Mouse (Mus musculus) testis, adult 10 weeks (tissue): ENCODE data around the gene Fdps. TPM values are rescaled to one million over a fixed set of nuclear protein-coding genes. Genes with fewer than 3 reads are reported as not detected.

Experiments used
- polyA plus RNA-seq: library from polyadenylated mRNA; stranded (reverse); fragments of 350-450 nt; fragmentation: Illumina TruSeq; extraction: RNeasy Lipid Tissue Mini Kit (QIAGEN cat#74804); gene quantifications from one replicate; pipeline ENCODE4 v1.2.3, GENCODE M21; 2014; ENCODE audit warnings: low read depth, low replicate concordance

Gene Fdps
- polyA plus RNA-seq: 22.2 TPM

DNA sequence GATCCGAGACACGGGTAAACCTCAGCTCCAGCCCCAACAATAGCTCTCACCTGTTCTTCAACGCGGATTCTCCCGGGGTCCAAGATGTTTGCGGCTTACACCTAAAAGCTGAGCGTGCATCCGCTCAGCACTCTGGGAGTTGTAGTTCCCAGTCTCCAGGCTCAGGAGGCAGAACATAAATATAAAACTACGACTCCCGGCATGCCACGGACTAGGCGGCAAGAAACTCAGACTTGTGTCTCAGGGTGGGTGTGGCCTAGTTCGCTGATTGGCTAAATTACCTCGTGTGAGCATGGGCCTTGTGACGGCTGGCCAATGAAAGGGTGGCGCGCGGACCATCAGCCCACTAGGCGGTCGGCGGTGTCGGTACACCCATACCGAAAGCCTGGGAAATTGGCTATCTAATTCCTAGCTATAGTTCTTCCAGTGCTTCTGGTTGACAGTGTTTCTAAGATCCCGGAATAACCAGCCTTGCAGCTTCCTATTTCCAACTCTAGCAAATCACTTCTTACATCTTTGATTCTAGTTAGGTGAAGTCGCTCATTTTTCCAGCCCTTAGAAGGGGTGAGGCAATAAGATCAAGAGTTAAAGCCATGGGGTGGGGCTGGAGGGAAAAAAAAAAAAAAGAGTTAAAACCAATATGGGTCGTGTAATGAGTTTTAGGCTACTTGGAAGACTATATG lies at the start of gene Fdps:
Fdps (minus strand) TSS at position 148 of the 683 bp plus-strand sequence.

DNA sequence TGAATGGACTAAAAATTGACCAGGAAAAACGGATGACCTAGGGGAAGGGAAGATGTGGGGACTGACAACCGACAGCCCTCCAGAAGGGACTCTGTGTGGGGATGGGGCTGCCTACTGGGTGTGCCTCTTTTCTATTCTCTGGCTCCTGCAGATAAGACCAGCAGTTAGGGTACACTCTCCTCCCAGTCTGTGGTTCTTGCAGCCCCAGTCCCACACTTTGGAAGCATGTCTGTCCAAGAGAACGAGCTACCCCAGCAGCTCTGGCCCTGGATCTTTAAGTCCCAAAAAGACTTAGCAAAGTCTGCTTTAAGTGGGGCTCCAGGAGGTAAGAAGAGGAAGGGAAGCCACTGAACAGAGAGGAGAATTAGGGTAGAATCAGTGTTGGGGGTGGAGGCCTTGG lies 34.2 kb upstream of the Fdps start, which contains the start of gene Pklr:
Pklr (plus strand) TSS at position 185 of the 400 bp plus-strand sequence.

DNA sequence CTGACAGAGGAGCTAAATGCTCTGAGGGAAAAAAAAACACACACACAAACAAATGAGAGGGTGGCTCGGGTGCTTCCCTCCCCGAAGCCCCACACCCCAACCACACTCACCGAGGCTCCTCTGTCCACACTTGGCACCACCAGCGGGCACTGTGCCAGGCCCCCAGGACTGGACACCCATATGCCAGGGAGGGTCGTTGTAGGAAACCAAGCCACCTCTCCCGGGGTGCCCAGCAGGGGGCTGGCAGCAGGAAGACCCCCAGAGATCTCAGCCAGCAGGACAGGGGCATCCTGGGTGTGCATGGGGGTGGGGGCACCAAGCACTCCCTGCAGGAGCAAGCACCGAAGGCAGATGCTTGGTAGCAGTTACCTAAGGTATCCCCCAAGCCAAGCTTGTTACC lies 948 bp downstream of the Fdps start, which contains the start of gene Gm43738:
Gm43738 (minus strand) TSS at position 289 of the 400 bp plus-strand sequence.

DNA sequence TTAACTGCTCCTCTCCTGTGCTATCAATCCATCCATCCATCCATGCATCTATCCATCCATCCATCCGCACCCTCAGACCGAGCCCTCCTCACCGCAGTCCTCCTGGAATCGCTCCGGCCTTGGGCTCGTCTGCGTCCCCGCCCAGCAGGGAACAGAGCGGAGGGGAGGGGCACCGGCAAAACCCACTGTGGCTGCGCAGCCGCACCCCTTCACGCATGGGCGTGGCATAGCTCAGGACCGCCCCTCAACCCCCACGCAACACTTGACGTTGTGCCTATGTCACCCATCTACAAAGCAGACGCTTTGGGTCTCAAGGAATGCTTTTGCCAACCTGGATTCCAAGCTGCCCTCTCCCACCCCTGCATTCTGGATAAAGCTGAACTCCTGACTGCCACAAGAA lies 8.6 kb downstream of the Fdps start, which contains the start of gene Rusc1:
Rusc1 (minus strand) TSS at position 137 of the 400 bp plus-strand sequence.

Other genes starting within 250 kb of the Fdps start
- 10.2 TPM for gene Msto1, start 188.0 kb downstream of the Fdps start, polyA plus RNA-seq
- 25.0 TPM for gene Ash1l, start 151.3 kb downstream of the Fdps start, polyA plus RNA-seq
- gene Dap3, start 150.8 kb downstream of the Fdps start, polyA plus RNA-seq: 278 TPM
- 0.76 TPM for gene Rusc1, start 8.6 kb downstream of the Fdps start, polyA plus RNA-seq
- not detected for gene Gm43738, start 860 bp downstream of the Fdps start, polyA plus RNA-seq
- not detected for gene Pklr, start 34.2 kb upstream of the Fdps start, polyA plus RNA-seq
- gene Hcn3, start 58.2 kb upstream of the Fdps start, polyA plus RNA-seq: 0.08 TPM
- gene Clk2, start 62.8 kb upstream of the Fdps start, polyA plus RNA-seq: 13.5 TPM
- 8.3 TPM for gene Scamp3, start 75.5 kb upstream of the Fdps start, polyA plus RNA-seq
- gene Fam189b, start 81.2 kb upstream of the Fdps start, polyA plus RNA-seq: not detected
- 4.8 TPM for gene Gba, start 101.0 kb upstream of the Fdps start, polyA plus RNA-seq
- gene Thbs3, start 113.2 kb upstream of the Fdps start, polyA plus RNA-seq: 3.4 TPM
- gene Mtx1, start 125.1 kb upstream of the Fdps start, polyA plus RNA-seq: 187 TPM
- gene Muc1, start 127.1 kb upstream of the Fdps start, polyA plus RNA-seq: 11.6 TPM
- gene Krtcap2, start 144.0 kb upstream of the Fdps start, polyA plus RNA-seq: 13.6 TPM
- 0.98 TPM for gene Trim46, start 144.3 kb upstream of the Fdps start, polyA plus RNA-seq
- not detected for gene Dpm3, start 157.4 kb upstream of the Fdps start, polyA plus RNA-seq
- gene Slc50a1, start 168.6 kb upstream of the Fdps start, polyA plus RNA-seq: 1.1 TPM
- not detected for gene Efna1, start 179.2 kb upstream of the Fdps start, polyA plus RNA-seq
- gene Efna3, start 221.0 kb upstream of the Fdps start, polyA plus RNA-seq: 0.11 TPM
- not detected for gene Efna4, start 236.1 kb upstream of the Fdps start, polyA plus RNA-seq
- gene Adam15, start 248.0 kb upstream of the Fdps start, polyA plus RNA-seq: 3.3 TPM